Mouse (Mus musculus) hindbrain, postnatal 0 days (tissue): Measurements from ENCODE around the gene Gm10100. TPM values are rescaled to one million over a fixed set of nuclear protein-coding genes. Genes with fewer than 3 reads are reported as not detected.
"Not testable (repeated sequence)": the region's sequence is repeated elsewhere in the genome, so short reads cannot be mapped to it uniquely, and the experiment has no call there.

Experiments
- ATAC-seq: fragments of 200-750 bp; cut with Nextera tagmentation; 2 replicates; pipeline ENCODE4 v1.8.0; 2017; ENCODE audit warnings: mild to moderate bottlenecking, moderate TSS enrichment, moderate library complexity
- DNase-seq: peaks from one replicate; pipeline ENCODE4 v3.0.0-alpha.2; 2015; ENCODE audit warnings: low spot score
- H3K27ac ChIP-seq: fragments of 300-500 bp; sonication (generic); 2 replicates; pipeline ENCODE4 v1.5.1; 2014; ENCODE audit warnings: mild to moderate bottlenecking
- H3K27me3 ChIP-seq: fragments of 300-500 bp; sonication (generic); 2 replicates; pipeline ENCODE4 v1.6.1; 2014; ENCODE audit warnings: low read length, mixed read lengths; ENCODE audit not compliant: insufficient read depth
- H3K36me3 ChIP-seq: fragments of 300-500 bp; sonication (generic); 2 replicates; pipeline ENCODE4 v1.6.1; 2014; ENCODE audit warnings: low read length, mixed read lengths; ENCODE audit not compliant: insufficient read depth
- H3K4me1 ChIP-seq: fragments of 300-500 bp; sonication (generic); 2 replicates; pipeline ENCODE4 v1.6.1; 2014; ENCODE audit warnings: antibody characterized with exemption, low read length, mixed read lengths; ENCODE audit not compliant: insufficient read depth
- H3K4me2 ChIP-seq: fragments of 300-500 bp; sonication (generic); 2 replicates; pipeline ENCODE4 v1.6.1; 2014; ENCODE audit warnings: low read depth, mild to moderate bottlenecking, low read length, moderate library complexity, mixed read lengths
- H3K4me3 ChIP-seq: fragments of 300-500 bp; sonication (generic); 2 replicates; pipeline ENCODE4 v1.5.1; 2014; ENCODE audit warnings: low read length
- H3K9ac ChIP-seq: fragments of 300-500 bp; sonication (generic); replicated peaks from 2 replicates; pipeline ENCODE4 v1.6.1; 2014; ENCODE audit warnings: mild to moderate bottlenecking, low read length, moderate library complexity, mixed read lengths
- H3K9me3 ChIP-seq: fragments of 300-500 bp; sonication (generic); 2 replicates; pipeline ENCODE4 v1.6.1; 2016; ENCODE audit warnings: low read length, mixed read lengths
- CTCF ChIP-seq: IDR thresholded peaks from 2 replicates; pipeline ENCODE4 v1.5.1; 2016; ENCODE audit warnings: antibody characterized with exemption, control low read depth, low read depth
- WGBS: fragments of 180-500 bp; shearing (Covaris S2); extraction: QIAGEN DNeasy Blood & Tissue Kit; methylation state at CpG from one replicate; pipeline ENCODE4 v1.1.7; 2014; 5-methylcytosine and 5-hydroxymethylcytosine counted together
- polyA plus RNA-seq: library from polyadenylated mRNA; unstranded; fragments of >200 nt; fragmentation: Nextera tagmentation; extraction: Ambion mirVana; gene quantifications from 2 replicates; pipeline ENCODE4 v1.2.1, GENCODE M21; 2015
- total RNA-seq: library from RNA; depleted of rRNA; stranded (reverse); fragments of >200 nt; gene quantifications from 2 replicates; pipeline ENCODE4 v1.2.3, GENCODE M21; 2014; rRNA removed

Gm10100 gene
- total RNA-seq (not detected in 2 replicates), polyA plus RNA-seq (not detected in 2 replicates)

GRCm38 (mm10) chr10:77726186-77726585 lies at the start of gene Gm10100:
Gm10100 (plus strand) TSS chr10:77726486.
- Histone ChIP-seq H3K27me3 (no peaks in the 10 kb centered on the region), H3K36me3 (no peaks in the 10 kb centered on the region), H3K4me3 (no peak within 1 kb of the TSS), H3K4me1 (no peaks in the 10 kb centered on the region), H3K9ac (no peak within 1 kb of the TSS), H3K27ac (no peak within 1 kb of the TSS), H3K9me3 (no peaks in the 10 kb centered on the region), H3K4me2 (no peak within 1 kb of the TSS)
- ATAC-seq: no peak
- no peak for TF ChIP-seq CTCF
- 22% methylated on average over 3 of the region's 3 CpGs for WGBS
- DNase-seq: no peak

- Histone ChIP-seq H3K4me1 (peaks cover 6% of the 10 kb centered on the region; the same call in 1 of the 2 replicates), H3K27me3 (peaks cover 18% of the 10 kb centered on the region), H3K4me3 (peak overlapping the region; percentile 35), H3K9me3 (no peaks in the 10 kb centered on the region), H3K4me2 (peak overlapping the region; percentile 69), H3K9ac (0 out of 2 replicates have a peak overlapping the region, but pooled peaks have one; percentile 13), H3K27ac (no peak overlapping the region), H3K36me3 (no peaks in the 10 kb centered on the region)
- TF ChIP-seq CTCF: no peak
- ATAC-seq: no peak
- under 1% methylated on average over 35 of the region's 35 CpGs for WGBS
- DNase-seq: no peak
Observed at GRCm38 (mm10) chr10:77677562-77677961, 48.7 kb upstream of the Gm10100 start.

- DNase-seq: no peak
- Histone ChIP-seq H3K27me3 (peaks cover 10% of the 10 kb centered on the region), H3K4me2 (no peak overlapping the region), H3K9ac (no peak overlapping the region), H3K27ac (no peak overlapping the region), H3K36me3 (no peaks in the 10 kb centered on the region), H3K9me3 (no peaks in the 10 kb centered on the region), H3K4me3 (no peak overlapping the region), H3K4me1 (no peaks in the 10 kb centered on the region)
- no peak for ATAC-seq
- no peak for TF ChIP-seq CTCF
- 75% methylated on average over 7 of the region's 7 CpGs for WGBS
Observed at GRCm38 (mm10) chr10:77682994-77683393, 43.3 kb upstream of the Gm10100 start.

- 0 out of 2 replicates have a peak, but pooled peaks cover 3% of the 10 kb centered on the region for H3K27me3 ChIP-seq
- H3K36me3 ChIP-seq: no peaks in the 10 kb centered on the region
- TF ChIP-seq CTCF: no peak
Observed at GRCm38 (mm10) chr10:77684181-77684580, 42.1 kb upstream of the Gm10100 start.

DNA sequence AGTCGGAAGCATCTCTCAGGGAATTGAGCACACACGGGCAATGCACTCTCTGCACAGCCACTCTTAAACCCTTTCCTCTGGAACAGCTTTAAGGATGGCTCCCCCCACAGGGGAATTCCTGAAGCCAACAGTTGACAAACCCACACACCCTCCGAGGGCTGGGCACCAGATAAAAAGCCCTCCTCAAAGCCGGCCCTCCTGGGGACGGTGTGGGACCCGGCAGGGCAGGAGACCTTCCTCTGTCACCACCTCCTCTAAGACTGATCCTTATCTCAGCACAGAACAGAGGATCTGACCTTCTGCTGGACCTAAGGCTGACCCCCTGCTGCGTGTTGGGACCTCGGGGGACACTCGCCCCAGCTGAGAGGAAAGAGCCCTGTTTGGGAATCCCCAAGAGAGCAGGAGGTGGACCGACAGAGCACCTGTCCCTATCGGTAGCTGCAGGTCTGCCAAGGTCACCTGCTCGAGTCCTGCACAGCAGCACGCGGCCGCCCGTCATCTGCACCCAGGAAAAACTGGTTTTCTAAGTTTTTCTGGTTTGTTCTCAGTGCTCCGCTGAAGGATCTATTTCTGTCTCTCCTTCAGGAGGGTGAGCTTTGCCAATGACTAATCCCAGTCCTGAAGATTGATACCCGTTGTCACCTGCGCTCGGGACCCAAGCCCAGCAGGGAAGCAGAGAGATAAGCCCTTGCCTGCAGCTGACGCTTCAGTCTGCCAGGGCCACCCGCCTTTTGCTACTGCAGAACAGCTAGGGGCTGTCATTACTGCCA lies 40.2 kb upstream of the Gm10100 start, which contains the start of gene Tspear:
Tspear (plus strand) TSS at position 675 of the 770 bp plus-strand sequence.
- 0 out of 2 replicates have a peak, but pooled peaks cover 3% of the 10 kb centered on the region for H3K27me3 ChIP-seq
- 9% methylated on average over 22 of the region's 22 CpGs for WGBS
- no peak within 1 kb of the TSS for H3K9ac ChIP-seq
- no peak for TF ChIP-seq CTCF
- H3K9me3 ChIP-seq: no peaks in the 10 kb centered on the region
- H3K36me3 ChIP-seq: no peaks in the 10 kb centered on the region
- no peaks in the 10 kb centered on the region for H3K4me1 ChIP-seq
- no peak for ATAC-seq
- H3K4me2 ChIP-seq: no peak within 1 kb of the TSS
- no peak within 1 kb of the TSS for H3K4me3 ChIP-seq
- no peak within 1 kb of the TSS for H3K27ac ChIP-seq
- DNase-seq: no peak

More at GRCm38 (mm10) chr10:77684181-77684580, 42.1 kb upstream of the Gm10100 start:
- no peak overlapping the region for H3K4me2 ChIP-seq
- no peak overlapping the region for H3K27ac ChIP-seq
- DNase-seq (no peak), ATAC-seq (no peak)
- no peak overlapping the region for H3K4me3 ChIP-seq
- H3K9ac ChIP-seq: no peak overlapping the region
- no peaks in the 10 kb centered on the region for H3K4me1 ChIP-seq
- no peaks in the 10 kb centered on the region for H3K9me3 ChIP-seq
- WGBS: 40% methylated on average over 8 of the region's 8 CpGs

- DNase-seq (no peak), ATAC-seq (no peak)
- Histone ChIP-seq H3K36me3 (no peaks in the 10 kb centered on the region), H3K4me3 (no peak overlapping the region), H3K4me2 (no peak overlapping the region), H3K27me3 (0 out of 2 replicates have a peak, but pooled peaks cover 3% of the 10 kb centered on the region), H3K9me3 (no peaks in the 10 kb centered on the region), H3K27ac (no peak overlapping the region), H3K4me1 (no peaks in the 10 kb centered on the region), H3K9ac (no peak overlapping the region)
- 33% methylated on average over 10 of the region's 10 CpGs for WGBS
- no peak for TF ChIP-seq CTCF
Observed at GRCm38 (mm10) chr10:77687021-77687420, 39.3 kb upstream of the Gm10100 start.

DNA sequence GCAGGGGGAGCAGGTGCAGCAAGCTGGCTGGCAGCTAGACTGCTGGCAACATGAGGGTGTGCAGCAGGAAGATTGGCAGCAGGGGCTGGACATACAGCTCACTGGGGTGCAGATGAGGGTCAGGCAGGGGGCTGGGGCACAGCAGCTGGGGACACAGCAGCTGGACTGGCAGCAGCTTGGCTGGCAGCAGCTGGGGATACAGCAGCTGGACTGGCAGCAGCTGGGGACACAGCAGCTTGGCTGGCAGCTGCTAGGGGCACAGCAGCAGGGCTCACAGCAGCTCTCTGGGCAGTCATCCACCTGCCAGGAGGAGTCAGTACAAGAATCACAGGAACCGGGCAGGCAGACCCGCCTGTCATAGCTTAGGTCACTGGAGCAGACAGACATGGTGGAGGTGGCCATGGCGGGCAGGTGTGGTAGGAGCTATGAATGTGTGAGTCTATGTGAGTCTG lies 35.9 kb upstream of the Gm10100 start, which contains the start of gene Gm19402:
Gm19402 (minus strand) TSS at position 402 of the 452 bp plus-strand sequence.
- H3K27me3 ChIP-seq, ATAC-seq, H3K4me2 ChIP-seq, H3K27ac ChIP-seq, H3K9me3 ChIP-seq, H3K9ac ChIP-seq, DNase-seq, H3K4me3 ChIP-seq, H3K36me3 ChIP-seq, H3K4me1 ChIP-seq: not testable (repeated sequence)
- 71% methylated on average over 3 of the region's 3 CpGs for WGBS
